Mouse (Mus musculus): ENCODE data around the gene Krt23.

GRCm38 (mm10) chr11:99539721-99540120 is 46.8 kb upstream of the Krt23 start:
- TF ChIP-seq EP300 (optimal IDR thresholded peaks at IDR 0.05), result no peak
- TF ChIP-seq CTCF (IDR thresholded peaks at IDR 0.05; ENCODE audit: low read depth), result no peak
